Mouse (Mus musculus) lung, postnatal 0 days (tissue): ENCODE measurements around the gene Cd40lg. TPM values are rescaled to one million over a fixed set of nuclear protein-coding genes. Genes with fewer than 3 reads are reported as not detected.

Experiments
- ATAC-seq: fragments of 200-750 bp; cut with Nextera tagmentation; 2 replicates; pipeline ENCODE4 v1.8.0; 2017; ENCODE audit warnings: moderate library complexity
- DNase-seq: peaks from one replicate; pipeline ENCODE4 v3.0.0-alpha.2; 2016; ENCODE audit warnings: low spot score
- H3K27ac ChIP-seq: fragments of 300-500 bp; sonication (generic); 2 replicates; pipeline ENCODE4 v1.5.1; 2014; ENCODE audit warnings: antibody characterized with exemption, mild to moderate bottlenecking, low read length, mixed read lengths
- H3K27me3 ChIP-seq: fragments of 300-500 bp; sonication (generic); replicated peaks from 2 replicates; pipeline ENCODE4 v1.6.1; 2014; ENCODE audit warnings: low read length, mixed read lengths; ENCODE audit not compliant: insufficient read depth
- H3K36me3 ChIP-seq: fragments of 300-500 bp; sonication (generic); 2 replicates; pipeline ENCODE4 v1.6.1; 2014; ENCODE audit warnings: low read length, mixed read lengths; ENCODE audit not compliant: insufficient read depth
- H3K4me1 ChIP-seq: fragments of 300-500 bp; sonication (generic); 2 replicates; pipeline ENCODE4 v1.6.1; 2014; ENCODE audit warnings: antibody characterized with exemption, low read depth, low read length, mixed read lengths; ENCODE audit not compliant: insufficient read depth
- H3K4me2 ChIP-seq: fragments of 300-500 bp; sonication (generic); replicated peaks from 2 replicates; pipeline ENCODE4 v1.6.1; 2014; ENCODE audit warnings: low read depth, mild to moderate bottlenecking, low read length, moderate library complexity, mixed read lengths
- H3K4me3 ChIP-seq: fragments of 300-500 bp; sonication (generic); 2 replicates; pipeline ENCODE4 v1.5.1; 2014; ENCODE audit warnings: low read depth, low read length
- H3K9ac ChIP-seq: fragments of 300-500 bp; sonication (generic); replicated peaks from 2 replicates; pipeline ENCODE4 v1.6.1; 2014; ENCODE audit warnings: low read depth, mild to moderate bottlenecking
- H3K9me3 ChIP-seq: fragments of 300-500 bp; sonication (generic); 2 replicates; pipeline ENCODE4 v1.6.1; 2016; ENCODE audit warnings: low read length, mixed read lengths
- CTCF ChIP-seq: IDR thresholded peaks from 2 replicates; pipeline ENCODE4 v1.5.1; 2016; ENCODE audit warnings: antibody characterized with exemption, mild to moderate bottlenecking
- EP300 ChIP-seq: IDR thresholded peaks from 2 replicates; pipeline ENCODE4 v1.6.1; 2016; ENCODE audit warnings: antibody characterized with exemption, mild to moderate bottlenecking, control low read depth
- WGBS: fragments of 180-500 bp; shearing (Covaris S2); extraction: QIAGEN DNeasy Blood & Tissue Kit; methylation state at CpG from one replicate; pipeline ENCODE4 v1.1.7; 2014; 5-methylcytosine and 5-hydroxymethylcytosine counted together
- polyA plus RNA-seq: library from polyadenylated mRNA; unstranded; fragments of >200 nt; fragmentation: Nextera tagmentation; extraction: Ambion mirVana; gene quantifications from 2 replicates; pipeline ENCODE4 v1.2.1, GENCODE M21; 2015

The Cd40lg gene
- polyA plus RNA-seq, 1 experiment from 2014 or later: not detected

GRCm38 (mm10) chrX:57189335-57189734 is 22.6 kb upstream of the Cd40lg start:
- Histone ChIP-seq H3K9ac (no peak overlapping the region), H3K4me3 (no peak overlapping the region), H3K36me3 (no peaks in the 10 kb centered on the region), H3K27me3 (no peaks in the 10 kb centered on the region), H3K9me3 (no peaks in the 10 kb centered on the region), H3K4me1 (no peaks in the 10 kb centered on the region), H3K27ac (no peak overlapping the region), H3K4me2 (no peak overlapping the region)
- WGBS: 67% methylated on average over 5 of the region's 5 CpGs
- ATAC-seq (no peak), DNase-seq (no peak)
- TF ChIP-seq CTCF (no peak), EP300 (no peak)

GRCm38 (mm10) chrX:57196319-57196718 is 15.6 kb upstream of the Cd40lg start:
- H3K27ac ChIP-seq: no peak overlapping the region
- no peak for TF ChIP-seq EP300
- no peak for TF ChIP-seq CTCF
- H3K4me3 ChIP-seq: no peak overlapping the region
- H3K4me1 ChIP-seq: no peaks in the 10 kb centered on the region
- no peak for ATAC-seq
- no peak for DNase-seq
- no peaks in the 10 kb centered on the region for H3K36me3 ChIP-seq
- H3K27me3 ChIP-seq: no peaks in the 10 kb centered on the region
- H3K9ac ChIP-seq: no peak overlapping the region
- WGBS: 79% methylated on average over 9 of the region's 9 CpGs
- H3K4me2 ChIP-seq: no peak overlapping the region
- no peaks in the 10 kb centered on the region for H3K9me3 ChIP-seq

- H3K9ac ChIP-seq: no peak overlapping the region
- no peak overlapping the region for H3K27ac ChIP-seq
- no peaks in the 10 kb centered on the region for H3K36me3 ChIP-seq
- 45% methylated on average over 2 of the region's 2 CpGs for WGBS
- TF ChIP-seq CTCF: no peak
- TF ChIP-seq EP300: no peak
- H3K4me2 ChIP-seq: no peak overlapping the region
- no peak overlapping the region for H3K4me3 ChIP-seq
- H3K4me1 ChIP-seq: no peaks in the 10 kb centered on the region
- H3K27me3 ChIP-seq: no peaks in the 10 kb centered on the region
- no peak for ATAC-seq
- no peaks in the 10 kb centered on the region for H3K9me3 ChIP-seq
- no peak for DNase-seq
Observed at GRCm38 (mm10) chrX:57198036-57198435, 13.9 kb upstream of the Cd40lg start.

- no peak overlapping the region for H3K9ac ChIP-seq
- TF ChIP-seq CTCF (no peak), EP300 (no peak)
- H3K27ac ChIP-seq: no peak overlapping the region
- WGBS: 50% methylated on average over 2 of the region's 2 CpGs
- H3K4me2 ChIP-seq: no peak overlapping the region
- DNase-seq (no peak), ATAC-seq (no peak)
- no peaks in the 10 kb centered on the region for H3K27me3 ChIP-seq
- H3K4me1 ChIP-seq: no peaks in the 10 kb centered on the region
- H3K4me3 ChIP-seq: no peak overlapping the region
- H3K36me3 ChIP-seq: no peaks in the 10 kb centered on the region
- no peaks in the 10 kb centered on the region for H3K9me3 ChIP-seq
Observed at GRCm38 (mm10) chrX:57200397-57200796, 11.5 kb upstream of the Cd40lg start.

GRCm38 (mm10) chrX:57210591-57210990 is 1.4 kb upstream of the Cd40lg start:
- no peak for DNase-seq
- Histone ChIP-seq H3K9me3 (no peaks in the 10 kb centered on the region), H3K36me3 (no peaks in the 10 kb centered on the region), H3K4me2 (no peak overlapping the region), H3K9ac (no peak overlapping the region), H3K4me1 (no peaks in the 10 kb centered on the region), H3K27ac (no peak overlapping the region), H3K27me3 (no peaks in the 10 kb centered on the region), H3K4me3 (no peak overlapping the region)
- no peak for TF ChIP-seq CTCF
- no peak for TF ChIP-seq EP300
- no peak for ATAC-seq
- 88% methylated on average over 1 of the region's 1 CpGs for WGBS

GRCm38 (mm10) chrX:57212862-57213261 is 919 bp downstream of the Cd40lg start:
- H3K4me1 ChIP-seq: no peaks in the 10 kb centered on the region
- no peak overlapping the region for H3K9ac ChIP-seq
- no peak overlapping the region for H3K27ac ChIP-seq
- no peak overlapping the region for H3K4me2 ChIP-seq
- no peaks in the 10 kb centered on the region for H3K36me3 ChIP-seq
- DNase-seq: no peak
- WGBS: 72% methylated on average over 3 of the region's 3 CpGs
- H3K4me3 ChIP-seq: no peak overlapping the region
- ATAC-seq: no peak
- no peaks in the 10 kb centered on the region for H3K9me3 ChIP-seq
- no peaks in the 10 kb centered on the region for H3K27me3 ChIP-seq
- TF ChIP-seq CTCF (no peak), EP300 (no peak)

- no peak overlapping the region for H3K4me3 ChIP-seq
- WGBS: 88% methylated on average over 4 of the region's 4 CpGs
- no peaks in the 10 kb centered on the region for H3K4me1 ChIP-seq
- no peaks in the 10 kb centered on the region for H3K9me3 ChIP-seq
- DNase-seq (no peak), ATAC-seq (no peak)
- H3K9ac ChIP-seq: no peak overlapping the region
- H3K27ac ChIP-seq: no peak overlapping the region
- no peaks in the 10 kb centered on the region for H3K27me3 ChIP-seq
- no peaks in the 10 kb centered on the region for H3K36me3 ChIP-seq
- H3K4me2 ChIP-seq: no peak overlapping the region
- TF ChIP-seq EP300: no peak
- no peak for TF ChIP-seq CTCF
Observed at GRCm38 (mm10) chrX:57215495-57215894, 3.6 kb downstream of the Cd40lg start.
